Mouse (Mus musculus): ENCODE results near the gene Jak1. TPM values are rescaled to one million over a fixed set of nuclear protein-coding genes. Genes with fewer than 3 reads are reported as not detected.

Gene Jak1
- polyA plus RNA-seq, 1 experiment from 2014 or later: 72.2 TPM

DNA sequence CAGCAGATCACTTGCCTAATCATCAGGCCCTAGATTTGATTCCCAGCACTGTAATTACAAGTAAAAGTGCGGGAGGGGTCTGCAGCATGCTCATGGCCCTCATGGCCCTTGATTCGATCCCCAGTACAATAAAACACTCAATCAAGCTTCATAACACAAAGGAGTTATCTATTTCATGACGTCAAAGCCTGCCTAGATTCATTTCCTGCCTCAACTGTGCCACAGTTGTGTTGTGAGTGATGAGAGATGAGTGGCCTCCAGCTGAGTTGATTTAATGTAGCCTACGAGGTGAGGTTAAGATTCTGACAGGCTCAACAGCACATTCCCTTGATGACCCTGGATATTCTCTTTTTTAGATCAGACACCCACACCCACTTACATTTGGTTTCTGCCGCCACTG is 86.0 kb downstream of the Jak1 start:
- H3K36me3 ChIP-seq: peaks cover 67% of the 10 kb centered on the region

DNA sequence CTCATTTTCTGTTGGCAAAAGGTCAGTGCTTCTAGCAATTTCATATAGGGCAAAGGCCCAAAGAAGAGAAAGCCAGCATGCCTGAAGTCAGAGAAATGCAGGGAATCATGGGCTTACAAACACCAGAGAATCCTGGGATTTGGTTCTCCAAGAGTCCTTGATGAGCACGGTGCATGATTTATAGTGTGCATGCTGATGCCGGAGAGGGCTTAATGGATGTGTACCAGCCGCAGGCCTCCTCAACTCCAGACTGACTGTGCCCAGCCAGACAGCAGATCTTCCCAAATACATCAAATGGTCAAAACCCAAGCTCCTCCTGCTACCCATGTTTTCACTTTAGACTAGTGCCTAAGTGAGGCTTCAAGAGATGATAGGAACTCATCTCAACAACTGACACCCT is 87.3 kb downstream of the Jak1 start:
- Histone ChIP-seq H3K27ac (no peak overlapping the region), H3K4me1 (no peaks in the 10 kb centered on the region), H3K9me3 (no peaks in the 10 kb centered on the region), H3K4me3 (no peak overlapping the region), H3K9ac (no peak overlapping the region), H3K27me3 (no peaks in the 10 kb centered on the region), H3K36me3 (peaks cover 70% of the 10 kb centered on the region), H3K4me2 (no peak overlapping the region)
- WGBS: 95% methylated on average over 3 of the region's 3 CpGs
- no peak for ATAC-seq (ENCODE audit: insufficient number of reproducible peaks, insufficient read depth, low FRiP score, low TSS enrichment, low read depth)

More for the DNA sequence above, 86.0 kb downstream of the Jak1 start:
- ATAC-seq (ENCODE audit: insufficient number of reproducible peaks, insufficient read depth, low FRiP score, low TSS enrichment, low read depth): no peak
- WGBS: 77% methylated on average over 5 of the region's 5 CpGs
- H3K27me3 ChIP-seq: no peaks in the 10 kb centered on the region
- no peak overlapping the region for H3K4me3 ChIP-seq
- H3K9me3 ChIP-seq: no peaks in the 10 kb centered on the region
- no peaks in the 10 kb centered on the region for H3K4me1 ChIP-seq
- no peak overlapping the region for H3K4me2 ChIP-seq
- H3K27ac ChIP-seq: no peak overlapping the region
- no peak overlapping the region for H3K9ac ChIP-seq

DNA sequence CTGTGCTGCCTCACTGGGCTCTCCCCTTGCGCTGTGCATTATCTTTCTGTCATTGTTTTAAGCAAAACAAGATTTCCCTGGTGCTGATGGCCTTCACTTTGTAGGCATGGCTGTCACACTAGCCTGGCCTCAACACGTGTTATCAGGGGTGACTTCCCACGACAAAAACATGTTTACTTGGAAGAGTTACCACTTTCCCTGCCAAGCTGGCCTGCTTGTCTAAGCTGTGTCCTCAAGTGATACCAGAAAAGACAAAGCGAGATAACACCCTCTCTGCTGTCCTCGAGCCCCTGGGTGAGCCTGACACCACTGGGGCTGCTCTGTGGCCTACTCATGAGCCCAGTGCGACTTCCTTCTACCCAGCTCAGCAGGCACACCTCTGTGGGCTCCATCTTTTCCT is 89.0 kb downstream of the Jak1 start:
- H3K27me3 ChIP-seq: no peaks in the 10 kb centered on the region
- no peak overlapping the region for H3K27ac ChIP-seq
- no peak for ATAC-seq (ENCODE audit: insufficient number of reproducible peaks, insufficient read depth, low FRiP score, low TSS enrichment, low read depth)
- no peak overlapping the region for H3K4me2 ChIP-seq
- no peak overlapping the region for H3K4me3 ChIP-seq
- no peak overlapping the region for H3K9ac ChIP-seq
- H3K36me3 ChIP-seq: peaks cover 70% of the 10 kb centered on the region
- 86% methylated on average over 6 of the region's 6 CpGs for WGBS
- H3K9me3 ChIP-seq: no peaks in the 10 kb centered on the region
- H3K4me1 ChIP-seq: no peaks in the 10 kb centered on the region

DNA sequence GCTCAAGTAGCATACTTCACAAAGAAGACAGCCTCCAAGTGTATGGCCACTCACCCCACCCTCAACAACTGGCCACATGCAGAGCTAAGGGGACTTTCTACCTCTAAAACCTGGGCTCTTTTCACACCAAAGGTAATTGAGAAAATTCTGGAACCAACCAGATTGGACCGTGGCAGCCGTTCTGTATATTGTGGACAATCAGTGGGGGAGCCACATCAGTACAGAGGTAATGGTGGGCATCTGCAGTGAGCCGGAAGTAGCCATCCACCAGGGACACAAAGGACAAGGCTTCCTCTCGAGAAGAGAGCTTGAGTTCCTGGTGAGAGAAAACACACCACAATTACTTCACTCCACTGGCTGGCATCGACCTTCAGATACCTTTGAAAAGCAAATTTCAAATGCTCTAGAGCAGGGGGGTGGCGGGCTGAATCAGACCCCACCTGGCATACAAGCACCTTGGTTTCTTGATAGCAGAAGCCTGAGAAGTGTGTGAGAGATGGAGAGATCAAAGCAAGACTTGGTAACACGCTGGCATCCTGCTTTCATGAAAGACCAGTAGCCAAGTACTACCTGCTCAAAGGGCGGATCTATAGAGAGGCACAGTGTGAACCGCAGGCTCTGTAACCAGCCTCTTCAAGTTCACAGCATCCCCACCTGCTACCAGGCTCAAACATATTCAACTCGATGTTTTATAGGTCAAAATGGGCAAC is 90.0 kb downstream of the Jak1 start:
- H3K36me3 ChIP-seq: peaks cover 81% of the 10 kb centered on the region
- WGBS: 83% methylated on average over 10 of the region's 10 CpGs

DNA sequence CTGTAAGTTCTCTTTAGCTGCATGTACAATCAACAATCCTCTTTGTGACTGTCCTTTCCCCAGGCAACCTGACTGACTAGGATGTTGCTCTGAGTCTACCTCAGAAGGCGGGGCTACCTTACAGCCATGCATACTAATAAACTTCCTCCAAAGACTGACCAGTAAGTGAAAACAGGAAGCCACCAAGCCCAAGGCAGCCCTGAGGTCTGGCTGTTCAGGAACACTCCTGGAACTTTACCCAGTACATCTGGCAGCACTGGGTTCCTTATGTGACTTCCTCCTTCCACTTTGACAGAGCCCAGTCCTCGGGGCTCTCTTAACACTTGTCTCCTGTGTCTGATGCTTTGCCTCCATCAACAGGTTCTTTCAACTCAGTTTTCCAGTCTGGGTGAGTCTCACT is 92.3 kb downstream of the Jak1 start:
- 79% methylated on average over 2 of the region's 2 CpGs for WGBS
- H3K36me3 ChIP-seq: peaks cover 86% of the 10 kb centered on the region

More for the DNA sequence above, 90.0 kb downstream of the Jak1 start:
- Histone ChIP-seq H3K4me1 (no peaks in the 10 kb centered on the region), H3K4me2 (no peak overlapping the region), H3K9ac (no peak overlapping the region), H3K27ac (no peak overlapping the region), H3K4me3 (no peak overlapping the region), H3K9me3 (no peaks in the 10 kb centered on the region), H3K27me3 (no peaks in the 10 kb centered on the region)
- ATAC-seq (ENCODE audit: insufficient number of reproducible peaks, insufficient read depth, low FRiP score, low TSS enrichment, low read depth): no peak

DNA sequence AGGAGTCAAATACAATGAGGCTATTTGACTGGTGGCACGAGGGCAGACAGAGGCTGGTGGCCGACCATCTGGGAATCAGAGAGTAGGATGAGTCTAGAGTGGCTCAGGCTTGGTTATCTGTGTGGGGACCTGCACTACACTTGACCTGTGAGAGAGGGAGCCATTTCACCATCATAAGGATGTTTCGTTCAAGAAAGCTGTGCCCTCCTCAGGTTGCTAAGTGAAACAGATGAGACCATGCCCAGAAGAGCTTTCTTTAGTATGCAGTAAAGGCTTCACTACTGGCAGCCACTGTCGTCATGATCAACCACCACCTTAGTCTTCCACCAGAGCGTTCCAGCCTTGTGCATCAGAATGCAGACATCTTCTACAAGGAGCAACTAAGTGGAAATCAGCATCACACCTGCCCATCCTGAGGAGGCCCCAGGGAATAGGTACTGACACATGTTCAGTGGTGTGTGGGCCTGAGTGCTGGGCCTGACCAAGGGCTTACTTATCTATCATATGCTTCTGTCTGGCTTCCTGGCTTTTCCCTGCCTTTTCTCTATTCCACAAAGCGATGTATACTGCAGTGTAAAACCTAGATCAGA is 96.8 kb downstream of the Jak1 start:
- peaks cover 75% of the 10 kb centered on the region for H3K36me3 ChIP-seq
- H3K27me3 ChIP-seq: no peaks in the 10 kb centered on the region
- WGBS: 53% methylated on average over 6 of the region's 6 CpGs

More for the DNA sequence above, 92.3 kb downstream of the Jak1 start:
- H3K4me1 ChIP-seq: no peaks in the 10 kb centered on the region
- H3K27ac ChIP-seq: no peak overlapping the region
- H3K4me3 ChIP-seq: no peak overlapping the region
- H3K4me2 ChIP-seq: no peak overlapping the region
- ATAC-seq (ENCODE audit: insufficient number of reproducible peaks, insufficient read depth, low FRiP score, low TSS enrichment, low read depth): no peak
- H3K9ac ChIP-seq: no peak overlapping the region
- H3K9me3 ChIP-seq: no peaks in the 10 kb centered on the region
- no peaks in the 10 kb centered on the region for H3K27me3 ChIP-seq

DNA sequence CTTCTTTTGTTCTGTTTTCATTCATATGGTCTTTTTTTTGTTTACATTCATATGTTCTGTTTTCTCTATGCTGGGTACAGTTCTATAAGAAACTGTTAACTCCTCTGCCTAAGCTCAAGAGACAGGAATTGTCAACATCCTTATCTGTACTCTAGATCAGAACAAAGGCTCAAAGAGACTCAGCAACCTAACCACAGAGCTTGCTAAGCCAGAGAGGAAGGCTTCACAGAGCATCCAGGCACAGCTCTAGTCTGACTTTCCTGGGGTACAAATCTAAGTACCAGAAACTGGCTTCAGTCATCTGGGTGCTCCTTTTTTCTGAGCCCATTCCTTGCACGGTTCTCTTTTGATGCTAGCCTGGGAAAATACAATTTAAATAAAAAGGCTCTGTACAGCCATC is 97.3 kb downstream of the Jak1 start:
- Histone ChIP-seq H3K36me3 (peaks cover 75% of the 10 kb centered on the region), H3K4me1 (no peaks in the 10 kb centered on the region)
- WGBS: 84% methylated on average over 1 of the region's 1 CpGs

More for the DNA sequence above, 96.8 kb downstream of the Jak1 start:
- no peak overlapping the region for H3K4me2 ChIP-seq
- 0 out of 2 replicates have a peak, but pooled peaks have one; percentile 43 for ATAC-seq (ENCODE audit: insufficient number of reproducible peaks, insufficient read depth, low FRiP score, low TSS enrichment, low read depth)
- H3K9ac ChIP-seq: no peak overlapping the region
- no peaks in the 10 kb centered on the region for H3K9me3 ChIP-seq
- H3K4me1 ChIP-seq: no peaks in the 10 kb centered on the region
- no peak overlapping the region for H3K4me3 ChIP-seq
- H3K27ac ChIP-seq: no peak overlapping the region

DNA sequence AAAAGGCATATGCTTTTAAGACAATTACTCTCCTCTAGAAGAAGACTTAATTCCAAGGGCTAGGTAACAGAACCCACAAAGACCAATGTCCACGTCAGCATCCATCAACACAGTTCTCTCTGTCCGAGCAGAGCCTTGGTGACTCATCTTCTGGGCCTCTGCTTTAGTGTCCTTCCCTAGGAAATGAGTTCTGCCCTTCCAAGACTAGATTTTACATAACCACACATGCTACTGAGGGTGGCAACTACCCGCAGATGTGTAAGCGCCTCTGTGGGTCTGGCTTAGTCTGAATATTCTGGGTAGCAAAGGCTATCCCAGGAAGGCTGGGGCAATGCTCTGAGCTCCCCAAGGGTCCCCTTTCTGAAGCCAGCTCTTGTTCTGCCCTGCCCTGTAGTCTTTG is 99.3 kb downstream of the Jak1 start:
- Histone ChIP-seq H3K4me2 (no peak overlapping the region), H3K4me1 (no peaks in the 10 kb centered on the region), H3K36me3 (peaks cover 80% of the 10 kb centered on the region)

More for the DNA sequence above, 97.3 kb downstream of the Jak1 start:
- Histone ChIP-seq H3K9me3 (no peaks in the 10 kb centered on the region), H3K27me3 (no peaks in the 10 kb centered on the region), H3K27ac (no peak overlapping the region), H3K4me3 (no peak overlapping the region), H3K9ac (no peak overlapping the region), H3K4me2 (no peak overlapping the region)
- ATAC-seq (ENCODE audit: insufficient number of reproducible peaks, insufficient read depth, low FRiP score, low TSS enrichment, low read depth): no peak

DNA sequence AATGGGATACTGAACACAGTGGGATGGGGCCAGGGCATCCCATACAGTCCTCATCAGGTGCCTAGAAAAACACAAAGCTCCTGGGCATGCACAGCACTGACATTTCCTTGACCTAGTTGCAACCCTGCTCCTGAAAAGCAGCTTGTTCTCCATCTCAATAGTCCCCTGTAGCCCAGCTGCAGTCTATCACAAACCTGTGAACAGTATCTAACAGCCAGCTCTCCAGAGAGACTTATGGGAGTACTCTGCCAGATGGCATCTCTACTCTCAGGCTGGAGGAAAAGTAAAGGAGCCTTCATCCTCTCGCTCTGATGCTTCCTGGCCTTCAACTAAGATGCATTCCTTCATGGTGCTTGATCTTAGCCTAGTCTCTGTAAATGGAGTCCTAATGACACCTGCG is 100.4 kb downstream of the Jak1 start:
- no peak for ATAC-seq (ENCODE audit: insufficient number of reproducible peaks, insufficient read depth, low FRiP score, low TSS enrichment, low read depth)
- Histone ChIP-seq H3K4me3 (no peak overlapping the region), H3K27me3 (no peaks in the 10 kb centered on the region), H3K9me3 (no peaks in the 10 kb centered on the region), H3K9ac (no peak overlapping the region), H3K27ac (no peak overlapping the region), H3K4me1 (no peaks in the 10 kb centered on the region; the same call in 1 of the 2 replicates), H3K36me3 (peaks cover 76% of the 10 kb centered on the region), H3K4me2 (no peak overlapping the region)
- WGBS: 92% methylated on average over 2 of the region's 2 CpGs

More for the DNA sequence above, 99.3 kb downstream of the Jak1 start:
- no peaks in the 10 kb centered on the region for H3K9me3 ChIP-seq
- H3K27me3 ChIP-seq: no peaks in the 10 kb centered on the region
- ATAC-seq (ENCODE audit: insufficient number of reproducible peaks, insufficient read depth, low FRiP score, low TSS enrichment, low read depth): no peak
- H3K4me3 ChIP-seq: no peak overlapping the region
- no peak overlapping the region for H3K9ac ChIP-seq
- H3K27ac ChIP-seq: no peak overlapping the region
- WGBS: 90% methylated on average over 4 of the region's 4 CpGs

DNA sequence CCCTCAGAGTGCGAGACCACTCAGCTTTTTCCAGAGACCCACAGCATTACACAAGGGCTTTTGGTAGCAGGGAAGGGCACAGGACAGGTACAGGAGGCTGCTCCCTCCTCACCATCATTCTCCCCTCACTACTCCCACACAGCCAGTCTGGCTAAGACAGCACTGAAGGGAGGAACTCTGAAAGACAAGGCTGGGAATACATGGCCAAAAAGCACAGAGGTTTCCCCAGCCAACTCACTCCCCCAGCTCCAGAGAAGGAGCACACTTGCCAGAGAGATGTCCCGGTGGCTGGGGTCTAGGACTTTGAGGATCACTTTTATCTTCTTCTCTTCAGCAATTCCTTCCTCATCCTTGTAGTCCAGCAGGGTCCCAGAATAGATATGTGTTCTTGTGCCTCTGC is 100.9 kb downstream of the Jak1 start:
- WGBS: 94% methylated on average over 2 of the region's 2 CpGs
- no peaks in the 10 kb centered on the region for H3K9me3 ChIP-seq

DNA sequence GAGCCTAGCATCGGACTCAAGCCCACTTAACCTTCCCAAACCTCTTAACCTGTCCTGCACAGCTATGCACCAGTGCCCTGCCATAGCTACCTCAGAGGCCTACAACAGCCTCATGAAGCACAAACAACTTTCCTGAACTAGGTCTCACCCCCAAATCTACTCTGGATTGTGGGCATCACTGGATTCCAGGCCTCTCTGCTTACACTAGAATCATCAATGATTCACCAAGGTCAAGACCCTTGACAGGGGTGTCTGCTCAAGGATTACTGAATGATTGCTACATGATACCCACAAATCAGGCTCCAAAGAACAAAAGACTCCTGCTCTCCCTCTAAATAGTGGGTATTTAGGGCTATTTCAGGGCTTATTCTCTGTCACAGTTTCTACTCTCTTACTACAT is 104.3 kb downstream of the Jak1 start:
- 85% methylated on average over 1 of the region's 1 CpGs for WGBS
- Histone ChIP-seq H3K9ac (no peak overlapping the region), H3K36me3 (peaks cover 87% of the 10 kb centered on the region)

More for the DNA sequence above, 100.9 kb downstream of the Jak1 start:
- Histone ChIP-seq H3K27me3 (no peaks in the 10 kb centered on the region), H3K9ac (no peak overlapping the region), H3K36me3 (peaks cover 76% of the 10 kb centered on the region), H3K4me1 (peaks cover 1% of the 10 kb centered on the region; the same call in 1 of the 2 replicates), H3K4me2 (no peak overlapping the region), H3K27ac (no peak overlapping the region), H3K4me3 (no peak overlapping the region)
- no peak for ATAC-seq (ENCODE audit: insufficient number of reproducible peaks, insufficient read depth, low FRiP score, low TSS enrichment, low read depth)

DNA sequence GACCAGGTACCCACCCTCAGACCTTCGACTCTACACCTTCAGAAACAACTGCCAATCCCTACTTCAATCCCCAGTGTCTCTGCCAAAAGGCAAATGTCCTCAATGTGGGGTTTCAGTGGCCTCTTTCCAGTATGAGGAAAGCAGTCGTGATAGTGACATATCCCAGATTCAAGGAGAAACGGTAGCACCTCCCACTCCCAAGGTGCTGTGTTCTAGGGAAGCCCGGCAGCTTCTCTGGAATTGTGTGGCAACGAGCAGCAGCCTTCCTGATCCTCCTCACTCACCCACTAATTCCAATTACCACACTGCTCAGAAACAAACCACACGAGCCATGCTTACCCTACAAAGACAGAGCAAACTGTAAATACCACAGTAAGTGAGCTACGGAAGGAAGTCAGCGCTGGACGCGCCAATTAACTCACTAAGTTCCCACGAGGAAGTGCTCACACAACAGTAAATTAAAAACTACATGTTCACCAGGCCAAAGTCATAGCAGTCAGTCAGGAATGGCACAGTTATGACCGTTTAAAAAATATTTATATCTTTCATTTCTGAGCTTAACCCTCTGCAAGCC is 105.8 kb downstream of the Jak1 start:
- H3K9me3 ChIP-seq: no peaks in the 10 kb centered on the region
- peaks cover 89% of the 10 kb centered on the region for H3K36me3 ChIP-seq
- no peak overlapping the region for H3K4me2 ChIP-seq
- no peak overlapping the region for H3K4me3 ChIP-seq
- 0 out of 2 replicates have a peak overlapping the region, but pooled peaks have one; percentile 11 for H3K27ac ChIP-seq
- no peak for ATAC-seq (ENCODE audit: insufficient number of reproducible peaks, insufficient read depth, low FRiP score, low TSS enrichment, low read depth)
- no peaks in the 10 kb centered on the region for H3K27me3 ChIP-seq
- H3K4me1 ChIP-seq: peaks cover 2% of the 10 kb centered on the region; the same call in 1 of the 2 replicates
- no peak overlapping the region for H3K9ac ChIP-seq
- 59% methylated on average over 12 of the region's 12 CpGs for WGBS

More for the DNA sequence above, 104.3 kb downstream of the Jak1 start:
- Histone ChIP-seq H3K4me2 (no peak overlapping the region), H3K9me3 (no peaks in the 10 kb centered on the region), H3K4me3 (no peak overlapping the region), H3K27me3 (no peaks in the 10 kb centered on the region), H3K27ac (no peak overlapping the region), H3K4me1 (peaks cover 2% of the 10 kb centered on the region; the same call in 1 of the 2 replicates)
- ATAC-seq (ENCODE audit: insufficient number of reproducible peaks, insufficient read depth, low FRiP score, low TSS enrichment, low read depth): no peak
